Mouse (Mus musculus) c-Kit-positive CD71-positive TER-119-negative erythroid progenitor cells, embryonic 14.5 days (primary cell): ENCODE results near the gene Olfr1183.
"Not testable (repeated sequence)": the region's sequence is repeated elsewhere in the genome, so short reads cannot be mapped to it uniquely, and the experiment has no call there.

Experiments used
- DNase-seq: peaks from one replicate; pipeline ENCODE4 v3.0.0-alpha.2; 2013; ENCODE audit warnings: low read depth

The Olfr1183 gene

DNA sequence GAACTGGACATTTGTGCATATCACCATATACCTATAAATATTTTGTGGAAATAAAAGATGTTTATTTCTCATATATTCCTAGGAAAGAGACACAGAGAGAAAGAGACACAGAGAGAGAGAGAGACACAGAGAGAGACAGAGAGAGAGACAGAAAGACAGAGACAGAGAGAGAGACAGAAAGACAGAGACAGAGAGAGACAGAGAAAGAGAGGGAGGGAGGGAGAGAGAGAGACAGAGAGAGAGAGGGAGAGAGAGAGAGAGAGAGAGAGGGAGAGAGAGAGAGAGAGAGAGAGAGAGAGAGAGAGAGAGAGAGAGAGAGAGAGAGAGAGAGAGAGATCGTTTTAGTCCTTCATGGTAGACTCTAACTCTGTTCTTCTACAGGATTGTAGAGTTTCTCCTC lies at the start of gene Olfr1183:
Olfr1183 (plus strand) TSS at position 301 of the 400 bp plus-strand sequence.
- not testable (repeated sequence) for DNase-seq

DNA sequence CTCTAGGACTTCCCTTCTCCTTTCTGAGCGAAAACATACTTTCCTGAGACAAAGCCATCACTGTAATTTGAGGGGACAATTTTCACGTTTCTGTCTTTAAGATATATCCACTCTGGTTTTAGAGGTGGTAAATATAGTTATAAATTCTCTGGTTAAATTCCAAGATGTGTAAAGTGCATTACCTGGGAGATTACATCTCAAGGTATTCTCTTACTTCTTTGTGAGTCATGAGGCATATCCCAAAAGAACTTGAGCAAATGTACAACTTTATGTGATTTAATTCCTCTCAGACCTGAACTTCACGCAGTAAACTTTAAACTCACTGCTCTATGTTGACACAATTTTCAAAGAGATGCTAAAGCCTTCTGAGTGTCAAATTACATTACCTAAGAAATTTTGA lies 48.3 kb upstream of the Olfr1183 start, which contains the start of gene Olfr1179:
Olfr1179 (minus strand) TSS at position 101 of the 400 bp plus-strand sequence.
- no peak for DNase-seq

DNA sequence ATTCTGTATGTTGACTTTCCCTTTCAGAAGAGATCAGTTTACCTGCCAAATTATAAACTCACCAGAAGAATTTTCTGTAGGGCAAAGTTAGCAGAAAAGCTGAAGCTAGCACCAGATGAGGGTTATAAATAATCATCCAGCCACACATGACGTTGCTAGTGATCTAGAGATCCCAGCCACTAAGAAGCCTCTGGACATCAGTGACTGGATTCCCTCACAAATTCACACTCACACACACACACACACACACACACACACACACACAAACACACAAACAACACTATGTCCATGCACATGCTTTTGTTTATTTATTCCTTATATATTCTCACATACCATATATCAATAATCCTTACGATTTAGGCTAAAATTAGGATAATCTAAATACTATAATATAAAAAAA lies 35.6 kb upstream of the Olfr1183 start, which contains the start of gene Olfr1180:
Olfr1180 (minus strand) TSS at position 101 of the 400 bp plus-strand sequence.
- no peak for DNase-seq

DNA sequence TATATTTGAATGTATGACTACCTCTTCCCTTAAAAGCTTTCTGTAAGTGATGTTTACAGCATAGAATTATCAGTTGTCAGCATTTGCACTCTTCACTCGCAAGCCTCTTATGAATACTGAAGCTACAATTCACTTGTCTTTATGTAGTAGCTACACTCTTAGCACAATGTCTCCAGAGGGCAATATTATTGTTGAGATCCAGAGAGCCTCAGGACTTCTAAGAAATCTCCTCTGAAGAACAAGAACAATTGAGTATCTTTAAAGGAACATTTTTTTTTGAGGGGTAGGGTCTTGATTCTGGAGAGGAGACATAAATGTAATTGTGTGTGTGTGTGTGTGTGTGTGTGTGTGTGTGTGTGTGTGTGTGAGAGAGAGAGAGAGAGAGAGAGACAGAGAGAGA lies 28.6 kb upstream of the Olfr1183 start, which contains the start of gene Olfr1181:
Olfr1181 (minus strand) TSS at position 101 of the 400 bp plus-strand sequence.
- DNase-seq: no peak

DNA sequence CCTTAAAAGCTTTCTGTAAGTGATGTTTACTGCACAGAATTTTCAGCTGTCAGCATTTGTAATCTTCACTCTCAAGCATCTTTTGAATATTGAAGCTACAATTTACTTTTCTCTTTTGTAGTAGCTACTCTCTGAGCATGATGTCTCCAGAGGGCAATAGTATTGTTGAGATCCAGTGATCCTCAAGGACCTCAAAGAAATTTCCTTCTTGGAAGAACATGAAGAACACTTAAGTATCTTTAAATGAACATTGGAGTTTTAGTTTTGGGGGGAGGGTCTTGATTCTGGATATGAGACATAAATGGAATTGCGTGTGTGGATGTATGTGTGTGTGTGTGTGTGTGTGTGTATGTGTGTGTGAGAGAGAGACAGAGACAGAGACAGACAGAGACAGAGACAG lies 5.6 kb upstream of the Olfr1183 start, which contains the start of gene Gm13757:
Gm13757 (minus strand) TSS at position 101 of the 400 bp plus-strand sequence.
- no peak for DNase-seq

DNA sequence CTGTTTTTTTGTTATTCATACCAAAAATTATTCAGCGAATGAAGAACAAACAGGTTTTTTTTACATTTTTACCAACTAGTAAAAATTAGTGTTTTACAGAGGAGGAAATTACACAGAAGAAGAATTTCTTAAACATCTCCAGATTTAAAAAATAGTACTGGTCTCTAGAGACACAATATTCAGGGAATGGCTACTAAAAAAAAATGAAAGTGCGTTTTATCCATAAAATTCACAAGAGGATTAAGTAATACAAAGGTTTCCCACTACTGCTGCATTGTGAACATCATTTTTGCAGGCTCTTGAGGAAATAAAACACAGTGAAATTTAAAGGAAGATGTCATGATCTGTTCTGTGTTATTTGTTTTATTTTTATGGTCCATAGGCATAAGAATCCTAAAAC lies 28.6 kb downstream of the Olfr1183 start, which contains the start of gene Olfr1184:
Olfr1184 (plus strand) TSS at position 301 of the 400 bp plus-strand sequence.
- DNase-seq: no peak

DNA sequence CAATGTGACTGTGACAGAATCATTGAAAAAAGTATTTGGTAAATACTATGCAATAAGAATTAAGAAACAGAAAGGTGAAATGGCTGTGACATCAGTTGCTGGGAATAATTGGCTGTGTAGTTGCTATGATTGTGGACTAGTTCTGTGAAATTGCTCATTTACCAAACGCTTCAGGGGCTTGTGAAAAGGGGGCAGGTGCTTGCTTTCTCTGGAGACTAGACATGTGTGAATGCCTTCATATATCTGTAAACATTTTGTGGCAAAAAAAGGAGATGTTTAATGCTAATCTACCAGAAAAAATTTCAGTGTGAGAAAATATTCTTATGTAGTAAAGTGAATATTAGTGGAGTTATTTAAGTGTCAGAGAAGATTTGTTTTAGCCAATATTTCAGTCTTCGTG lies 38.4 kb downstream of the Olfr1183 start, which contains the start of gene Olfr1185-ps1:
Olfr1185-ps1 (plus strand) TSS at position 301 of the 400 bp plus-strand sequence.
- DNase-seq: no peak

DNA sequence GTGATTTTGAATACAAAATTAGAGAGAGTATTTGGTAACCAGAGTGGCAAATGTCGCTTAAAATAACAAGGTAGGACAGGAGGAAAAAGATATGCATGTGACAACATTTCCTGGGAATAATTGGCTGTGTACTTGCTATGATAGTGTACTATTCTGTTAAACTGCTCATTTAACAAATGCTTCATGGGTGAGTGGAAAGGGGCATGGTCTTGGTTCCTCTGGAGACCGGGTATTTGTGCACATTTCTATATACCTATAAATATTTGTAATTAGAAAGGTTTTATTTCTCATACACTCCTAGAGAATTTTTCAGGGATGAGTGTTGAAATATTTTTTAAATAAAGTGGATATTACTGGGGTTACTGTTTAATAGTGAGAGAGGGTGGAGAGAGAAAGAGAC lies 63.6 kb downstream of the Olfr1183 start, which contains the start of gene Olfr1186:
Olfr1186 (plus strand) TSS at position 301 of the 400 bp plus-strand sequence.
- no peak for DNase-seq
